Mouse (Mus musculus) layer of hippocampus, adult 2 months (tissue): ENCODE data around the gene D430042O09Rik. TPM values are rescaled to one million over a fixed set of nuclear protein-coding genes. Genes with fewer than 3 reads are reported as not detected.

Experiments used
- DNase-seq, 2 experiments: peaks; one replicate each; pipeline ENCODE4 v3.0.0; 2022; ENCODE audit warnings: low spot score in 2 of 2
- H3K27ac ChIP-seq: fragments of 200-600 bp; 2 replicates; pipeline ENCODE4 v1.8.1; 2022
- H3K4me3 ChIP-seq: fragments of 200-600 bp; 2 replicates; pipeline ENCODE4 v1.8.1; 2022; ENCODE audit warnings: mild to moderate bottlenecking
- CTCF ChIP-seq: fragments of 200-600 bp; conservative IDR thresholded peaks from 2 replicates; pipeline ENCODE4 v1.8.1; 2022; ENCODE audit warnings: antibody characterized with exemption, mild to moderate bottlenecking, moderate library complexity
- total RNA-seq, 2 experiments: library from RNA; stranded (reverse); gene quantifications; 2 replicates each; pipeline ENCODE4 v1.2.3; 2021

The D430042O09Rik gene
- total RNA-seq, 2 experiments from 2014 or later: 30.4 to 31.7 TPM

GRCm38 (mm10) chr7:125899916-125900315, 192.2 kb downstream of the D430042O09Rik start:
- no peak for DNase-seq
- H3K4me3 ChIP-seq: no peak overlapping the region
- no peak overlapping the region for H3K27ac ChIP-seq
- TF ChIP-seq CTCF: no peak

GRCm38 (mm10) chr7:125900386-125901161, 192.9 kb downstream of the D430042O09Rik start:
- no peak overlapping the region for H3K27ac ChIP-seq
- no peak for DNase-seq
- H3K4me3 ChIP-seq: no peak overlapping the region
- no peak for TF ChIP-seq CTCF

DNA sequence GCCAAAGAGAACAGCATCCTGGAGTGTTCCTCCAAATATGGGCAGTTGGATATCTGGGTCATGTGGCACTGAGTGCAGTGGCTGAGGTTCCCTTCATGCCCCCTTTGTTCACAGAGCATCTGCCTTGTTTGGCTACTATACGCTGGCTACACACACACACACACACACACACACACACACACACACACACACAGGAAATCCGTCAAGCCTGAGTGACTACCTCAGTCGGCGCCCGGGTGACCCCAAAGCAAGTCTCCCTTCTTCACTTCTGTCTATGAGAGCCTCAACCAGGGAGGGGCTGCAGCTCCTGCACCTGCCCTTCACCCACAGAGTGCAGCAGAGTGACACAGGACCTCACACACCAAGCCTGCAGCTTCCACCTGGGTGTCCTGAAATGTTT, 213.1 kb downstream of the D430042O09Rik start:
- H3K4me3 ChIP-seq: no peak overlapping the region
- no peak for TF ChIP-seq CTCF
- no peak for DNase-seq

DNA sequence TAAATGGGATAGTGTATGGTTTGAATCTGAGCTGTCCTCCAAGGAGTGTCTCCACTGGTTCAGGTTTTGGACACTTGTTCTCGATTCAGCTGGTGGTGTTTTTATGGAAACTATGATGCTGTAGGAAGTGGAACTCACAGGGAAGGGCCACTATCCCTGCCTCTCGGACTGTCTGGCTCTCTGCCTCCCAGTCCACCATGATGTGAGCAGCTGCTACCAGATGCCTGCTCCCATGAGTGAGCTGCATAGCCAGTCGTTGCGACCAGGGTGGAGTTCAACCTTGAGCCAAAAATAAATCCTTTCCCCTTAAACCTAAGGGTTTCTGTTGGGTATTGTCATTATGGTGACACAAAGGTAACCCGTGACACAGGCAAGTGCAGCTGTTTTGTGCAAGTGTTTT, 216.4 kb downstream of the D430042O09Rik start:
- H3K4me3 ChIP-seq: no peak overlapping the region
- H3K27ac ChIP-seq: no peak overlapping the region
- DNase-seq: no peak
- no peak for TF ChIP-seq CTCF

More for the DNA sequence above, 213.1 kb downstream of the D430042O09Rik start:
- no peak overlapping the region for H3K27ac ChIP-seq

Other genes with a start within 250 kb of the D430042O09Rik start
- 10 to 100 TPM; 16.0 to 16.4 TPM for gene Nsmce1, start 216.3 kb upstream of the D430042O09Rik start, total RNA-seq
- 1 to 10 TPM; 3.2 to 3.9 TPM for gene Il4ra, start 155.8 kb upstream of the D430042O09Rik start, total RNA-seq
- under 1 TPM; 0.98 to 1.00 TPM for gene Il21r, start 104.5 kb upstream of the D430042O09Rik start, total RNA-seq
- gene Gtf3c1, start 108 bp upstream of the D430042O09Rik start, total RNA-seq: 100 to 1,000 TPM; 108 to 113 TPM